Mouse (Mus musculus): ENCODE data around the gene Pxn.

Pxn gene

GRCm38 (mm10) chr5:115529742-115530446 lies 23.4 kb downstream of the Pxn start:
- DNase-seq = peak; percentile 55

- peak; percentile 92 for DNase-seq
Measured at GRCm38 (mm10) chr5:115530447-115530809, 24.0 kb downstream of the Pxn start.

GRCm38 (mm10) chr5:115531671-115532270 lies 25.3 kb downstream of the Pxn start:
- DNase-seq = peak; percentile 80

GRCm38 (mm10) chr5:115534290-115534731 lies 27.8 kb downstream of the Pxn start:
- DNase-seq = no peak

- DNase-seq = no peak
Measured at GRCm38 (mm10) chr5:115534856-115535255, 28.4 kb downstream of the Pxn start.

- no peak for DNase-seq
Measured at GRCm38 (mm10) chr5:115535635-115536034, 29.2 kb downstream of the Pxn start.

- peak; percentile 60 for DNase-seq
Measured at GRCm38 (mm10) chr5:115538017-115538692, 31.7 kb downstream of the Pxn start.

GRCm38 (mm10) chr5:115538693-115539043 lies 32.2 kb downstream of the Pxn start:
- peak; percentile 94 for DNase-seq

- DNase-seq = no peak
Measured at GRCm38 (mm10) chr5:115542635-115543384, 36.3 kb downstream of the Pxn start.

- DNase-seq = peak; percentile 84
Measured at GRCm38 (mm10) chr5:115543509-115544253, 37.2 kb downstream of the Pxn start.

GRCm38 (mm10) chr5:115544655-115545185 lies 38.2 kb downstream of the Pxn start:
- no peak for DNase-seq

- DNase-seq = no peak
Measured at GRCm38 (mm10) chr5:115545636-115546035, 39.2 kb downstream of the Pxn start.

- DNase-seq = peak; percentile 71
Measured at GRCm38 (mm10) chr5:115546536-115546935, 40.1 kb downstream of the Pxn start.

- no peak for DNase-seq
Measured at GRCm38 (mm10) chr5:115547014-115547413, 40.5 kb downstream of the Pxn start.

- DNase-seq = peak; percentile 59
Measured at GRCm38 (mm10) chr5:115547421-115547820, 40.9 kb downstream of the Pxn start.

GRCm38 (mm10) chr5:115548501-115549285 lies 42.2 kb downstream of the Pxn start:
- DNase-seq = no peak

GRCm38 (mm10) chr5:115550482-115551005 lies 44.1 kb downstream of the Pxn start:
- no peak for DNase-seq

- no peak for DNase-seq
Measured at GRCm38 (mm10) chr5:115551386-115551785, 44.9 kb downstream of the Pxn start.

- DNase-seq = no peak
Measured at GRCm38 (mm10) chr5:115551799-115552198, 45.3 kb downstream of the Pxn start.

GRCm38 (mm10) chr5:115553801-115554420 lies 47.4 kb downstream of the Pxn start:
- DNase-seq = no peak
